8 mouse cellular contexts compared by ENCODE assay signal in the genomic region with DNA sequence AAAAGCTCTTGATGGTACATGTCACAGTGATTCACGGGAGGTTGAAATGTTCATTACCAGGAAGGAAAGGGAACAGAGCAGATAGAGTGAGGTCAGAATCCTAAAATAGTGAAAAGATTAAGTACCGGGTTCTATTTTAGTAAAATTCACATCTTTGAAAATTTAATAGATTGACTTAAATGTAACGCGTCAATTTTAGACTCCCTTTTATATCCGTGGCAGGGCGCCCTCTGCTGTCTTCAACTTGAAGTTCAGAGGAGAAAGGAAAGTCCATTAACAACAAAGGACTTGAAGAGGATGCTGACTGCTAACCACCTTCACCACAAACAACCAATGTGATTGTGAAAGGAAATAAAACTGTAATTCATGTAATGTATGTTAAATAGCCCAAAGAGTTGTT. TPM values are rescaled to one million over a fixed set of nuclear protein-coding genes. Genes with fewer than 3 reads are reported as not detected.
DNase-seq lines count a peak whose midpoint lies in the region; ATAC-seq and TF ChIP-seq lines count a peak whose summit lies in the region.

No protein-coding gene starts in this region.

- TF ChIP-seq CTCF in left cerebral cortex, adult 2 months (IDR thresholded peaks at IDR 0.05) = peak; percentile 75

- no peak overlapping the region for H3K4me2 ChIP-seq in hindbrain, embryonic 14.5 days (replicated peaks)

- peak overlapping the region; percentile 20; the same call in 1 of the 2 replicates for H3K9ac ChIP-seq in hindbrain, embryonic 14.5 days

- peaks cover 19% of the 10 kb centered on the region for H3K4me1 ChIP-seq in forebrain, embryonic 10.5 days
- H3K4me1 ChIP-seq in hindbrain, embryonic 14.5 days (replicated peaks; ENCODE audit: control insufficient read depth, insufficient read depth, low read length) = peaks cover 12% of the 10 kb centered on the region
- H3K4me1 ChIP-seq in megakaryocyte, embryonic 14.5 days = peaks cover 31% of the 10 kb centered on the region

- H3K9me3 ChIP-seq in forebrain, embryonic 10.5 days = no peaks in the 10 kb centered on the region
- no peaks in the 10 kb centered on the region for H3K9me3 ChIP-seq in hindbrain, embryonic 14.5 days (ENCODE audit: control insufficient read depth, low read length)
- no peaks in the 10 kb centered on the region for H3K9me3 ChIP-seq in megakaryocyte, embryonic 14.5 days

- 18% methylated on average over 6 of the region's 6 CpGs for WGBS in forebrain, embryonic 10.5 days
- WGBS in hindbrain, embryonic 14.5 days = 15% methylated on average over 6 of the region's 6 CpGs

- peaks cover 7% of the 10 kb centered on the region for H3K36me3 ChIP-seq in forebrain, embryonic 10.5 days (replicated peaks)
- H3K36me3 ChIP-seq in hindbrain, embryonic 14.5 days (replicated peaks; ENCODE audit: control insufficient read depth, insufficient read depth) = no peaks in the 10 kb centered on the region
- H3K36me3 ChIP-seq in megakaryocyte, embryonic 14.5 days (replicated peaks; ENCODE audit: low read length) = no peaks in the 10 kb centered on the region

- peak; percentile 54 for DNase-seq in ovary, postnatal 14 days (ENCODE audit: low spot score)
- no peak for DNase-seq in ovary, adult 18-20 months (ENCODE audit: low spot score)
- DNase-seq in brain, embryonic 18.5 days (ENCODE audit: low read depth, low spot score) = peak; percentile 64
- peak; percentile 58 for DNase-seq in forebrain, embryonic 10.5 days (ENCODE audit: extremely low spot score, low spot score)
- peak; percentile 86 for DNase-seq in hindbrain, embryonic 14.5 days (ENCODE audit: low spot score)
- peak; percentile 70 to 76 for DNase-seq in left cerebral cortex, adult 2 months (ENCODE audit: extremely low spot score in 1 of 2, low spot score in 2 of 2)
- peak; percentile 35 to 83 for DNase-seq in spleen, postnatal 10 days (ENCODE audit: low spot score in 2 of 2)

- intact Hi-C loops in left cerebral cortex, adult 2 months (cut with DNase I) = loop anchor here (5.0 kb wide), 3 partner anchors 115 to 230 kb away; no protein-coding TSS in a partner anchor

- peak overlapping the region; percentile 81 for H3K27ac ChIP-seq in forebrain, embryonic 10.5 days
- H3K27ac ChIP-seq in hindbrain, embryonic 14.5 days = no peak overlapping the region
- no peak overlapping the region for H3K27ac ChIP-seq in left cerebral cortex, adult 2 months

- no peak for ATAC-seq in hindbrain, embryonic 14.5 days (ENCODE audit: low FRiP score)

- 0 out of 2 replicates have a peak, but pooled peaks cover 4% of the 10 kb centered on the region for H3K27me3 ChIP-seq in forebrain, embryonic 10.5 days (ENCODE audit: poor library complexity, severe bottlenecking)
- no peaks in the 10 kb centered on the region for H3K27me3 ChIP-seq in hindbrain, embryonic 14.5 days (ENCODE audit: control insufficient read depth, insufficient read depth, low read length)
- H3K27me3 ChIP-seq in megakaryocyte, embryonic 14.5 days (replicated peaks) = no peaks in the 10 kb centered on the region

- H3K4me3 ChIP-seq in forebrain, embryonic 10.5 days = peak overlapping the region; percentile 31; the same call in 1 of the 2 replicates
- H3K4me3 ChIP-seq in hindbrain, embryonic 14.5 days (replicated peaks; ENCODE audit: low read length) = no peak overlapping the region
- no peak overlapping the region for H3K4me3 ChIP-seq in left cerebral cortex, adult 2 months
- H3K4me3 ChIP-seq in megakaryocyte, embryonic 14.5 days (replicated peaks) = peak overlapping the region; percentile 42

RNA-seq across cellular contexts. Expression of gene Klhdc4, which starts 3.1 kb away (rescaled TPM):
- 74.4 and 76.8 TPM in 2 replicates for polyA plus RNA-seq in forebrain, embryonic 10.5 days (2016; fragmentation: Nextera tagmentation; extraction: Ambion mirVana)
- polyA plus RNA-seq in hindbrain, embryonic 14.5 days (2014; fragmentation: Nextera tagmentation; extraction: Ambion mirVana) = 40.6 and 41.3 TPM in 2 replicates
- 10 to 100 TPM; 33.2 to 38.3 TPM for total RNA-seq in left cerebral cortex, adult 2 months (2021)
- polyA plus RNA-seq in megakaryocyte, embryonic 14.5 days (2012; ENCODE audit: insufficient read depth, low replicate concordance) = 4.1 and 37.8 TPM in 2 replicates

Comparison
In these comparisons a context has a peak if more than half of its experiments do, and no peak if none do; other contexts are left out.
1. H3K4me3 ChIP-seq: peak in forebrain, embryonic 10.5 days (single experiment) and megakaryocyte, embryonic 14.5 days (single experiment); none in hindbrain, embryonic 14.5 days (single experiment) and left cerebral cortex, adult 2 months (single experiment).